Mouse (Mus musculus): ENCODE results near the gene C1qtnf5. TPM values are rescaled to one million over a fixed set of nuclear protein-coding genes. Genes with fewer than 3 reads are reported as not detected.

C1qtnf5 gene
- polyA plus RNA-seq, 1 experiment from 2014 or later: 1.8 TPM

DNA sequence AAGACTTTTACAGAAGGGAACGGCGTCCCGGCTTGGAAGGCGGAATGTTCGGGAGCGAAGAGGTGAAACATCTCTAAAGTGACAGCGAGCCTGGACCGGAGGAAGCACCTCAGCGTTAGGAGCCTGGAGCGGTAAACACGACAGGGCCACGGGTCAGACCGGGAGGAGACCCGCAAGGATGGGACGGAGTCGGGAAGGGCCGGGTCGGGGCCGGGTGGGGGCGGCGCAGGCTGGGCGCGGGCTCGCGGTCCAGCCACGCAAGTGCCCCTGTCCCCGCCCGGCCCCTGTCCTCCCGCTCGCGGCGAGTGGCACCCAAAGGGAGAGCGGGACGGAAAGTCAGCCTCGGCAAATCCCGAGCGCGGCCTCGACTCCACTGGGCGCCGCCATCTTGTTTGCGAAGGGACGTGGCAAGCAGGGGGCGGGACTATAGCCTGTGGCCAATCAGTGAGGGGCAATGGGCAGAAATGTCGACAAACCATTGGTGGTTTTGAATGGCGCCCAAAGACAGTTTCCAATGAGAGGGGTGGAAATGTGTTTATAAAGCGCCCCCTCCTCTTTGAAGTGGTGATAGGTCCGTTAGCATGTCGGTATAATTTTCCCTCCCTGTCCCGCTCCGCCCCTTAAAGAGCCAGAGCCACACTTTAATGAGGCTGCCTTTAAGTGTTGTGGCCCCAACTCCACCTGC is 6.2 kb downstream of the C1qtnf5 start, which contains the start of the genes Gm49380 and Rnf26:
TSS of gene Gm49380 (minus strand) at position 396 of the 685 bp plus-strand sequence.
TSS of gene Rnf26 (minus strand) at position 413 of the 685 bp plus-strand sequence.
- ATAC-seq (ENCODE audit: low FRiP score): peak; percentile 97
- H3K27ac ChIP-seq: peak within 1 kb of the TSS; percentile 57; the same call in 1 of the 2 replicates
- H3K9ac ChIP-seq: peak within 1 kb of the TSS; percentile 84

DNA sequence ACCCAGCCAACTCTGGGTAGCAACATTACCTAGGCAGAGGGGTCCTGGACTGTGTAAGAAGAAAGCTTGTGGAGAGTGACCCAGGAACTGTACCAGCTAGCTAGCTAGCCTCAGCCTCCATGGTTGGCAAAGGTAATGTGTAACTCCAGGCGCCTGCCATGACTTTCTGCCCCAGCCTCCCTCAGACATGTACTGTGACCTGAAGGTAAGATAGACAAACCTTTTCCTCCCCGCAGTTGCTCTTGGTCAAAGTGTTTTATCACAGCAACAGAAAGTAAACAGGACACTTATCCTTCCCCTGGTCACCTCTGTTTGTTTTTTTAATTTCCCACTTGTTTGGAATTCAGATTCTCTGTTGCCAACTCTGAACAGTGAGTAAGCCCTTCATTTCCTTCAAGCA is 7.4 kb downstream of the C1qtnf5 start:
- 94% methylated on average over 2 of the region's 2 CpGs for WGBS
- Histone ChIP-seq H3K4me2 (replicated peaks) (no peak overlapping the region), H3K27me3 (no peaks in the 10 kb centered on the region), H3K36me3 (no peaks in the 10 kb centered on the region), H3K27ac (no peak overlapping the region), H3K4me1 (peaks cover 20% of the 10 kb centered on the region), H3K4me3 (no peak overlapping the region), H3K9me3 (replicated peaks) (no peaks in the 10 kb centered on the region), H3K9ac (no peak overlapping the region)
- no peak for ATAC-seq (ENCODE audit: low FRiP score)

More for the DNA sequence above, 6.2 kb downstream of the C1qtnf5 start, which contains the start of the genes Gm49380 and Rnf26:
- WGBS: under 1% methylated on average over 45 of the region's 51 CpGs
- Histone ChIP-seq H3K4me3 (peak within 1 kb of the TSS; percentile 92), H3K4me1 (peaks cover 32% of the 10 kb centered on the region), H3K9me3 (replicated peaks) (no peaks in the 10 kb centered on the region), H3K27me3 (no peaks in the 10 kb centered on the region), H3K4me2 (replicated peaks) (peak within 1 kb of the TSS; percentile 58), H3K36me3 (no peaks in the 10 kb centered on the region; the same call in 1 of the 2 replicates)

GRCm38 (mm10) chr9:44115599-44115998 is 8.6 kb downstream of the C1qtnf5 start:
- Histone ChIP-seq H3K9me3 (replicated peaks) (no peaks in the 10 kb centered on the region), H3K4me3 (no peak overlapping the region), H3K36me3 (no peaks in the 10 kb centered on the region), H3K4me1 (peaks cover 9% of the 10 kb centered on the region), H3K4me2 (replicated peaks) (no peak overlapping the region), H3K27me3 (no peaks in the 10 kb centered on the region), H3K9ac (no peak overlapping the region), H3K27ac (no peak overlapping the region)
- no peak for ATAC-seq (ENCODE audit: low FRiP score)
- WGBS: 91% methylated on average over 9 of the region's 9 CpGs

GRCm38 (mm10) chr9:44116182-44116581 is 9.1 kb downstream of the C1qtnf5 start:
- Histone ChIP-seq H3K9ac (no peak overlapping the region), H3K4me1 (peaks cover 8% of the 10 kb centered on the region), H3K27ac (no peak overlapping the region), H3K9me3 (replicated peaks) (no peaks in the 10 kb centered on the region), H3K4me2 (replicated peaks) (no peak overlapping the region), H3K36me3 (no peaks in the 10 kb centered on the region), H3K4me3 (no peak overlapping the region), H3K27me3 (no peaks in the 10 kb centered on the region)
- whole genome bisulfite sequencing: 85% methylated on average over 4 of the region's 4 CpGs
- no peak for ATAC-seq (ENCODE audit: low FRiP score)

DNA sequence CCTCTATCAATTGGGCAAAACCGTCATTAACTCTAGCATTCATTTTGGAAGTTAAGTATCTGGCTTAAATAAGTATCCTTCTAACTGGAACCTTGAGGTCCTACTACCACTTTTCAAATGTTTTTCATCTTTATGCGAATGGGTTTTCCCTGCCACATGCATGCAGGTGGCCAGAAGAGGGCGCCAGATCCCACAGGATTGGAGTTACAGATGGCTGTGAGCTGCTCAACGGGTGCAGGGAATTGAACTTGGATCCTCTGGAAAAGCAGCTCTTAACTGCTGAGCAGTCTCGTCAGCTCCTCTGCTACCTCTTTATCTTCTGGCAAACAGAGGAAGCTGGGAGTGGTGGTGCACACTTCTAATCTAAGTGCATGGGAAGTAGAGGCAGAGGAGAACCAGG is 12.0 kb downstream of the C1qtnf5 start:
- Histone ChIP-seq H3K27ac (no peak overlapping the region), H3K4me1 (no peaks in the 10 kb centered on the region), H3K27me3 (no peaks in the 10 kb centered on the region), H3K9me3 (replicated peaks) (no peaks in the 10 kb centered on the region), H3K4me2 (replicated peaks) (no peak overlapping the region), H3K36me3 (no peaks in the 10 kb centered on the region), H3K4me3 (no peak overlapping the region), H3K9ac (no peak overlapping the region)
- ATAC-seq (ENCODE audit: low FRiP score): no peak
- WGBS: 50% methylated on average over 5 of the region's 5 CpGs

DNA sequence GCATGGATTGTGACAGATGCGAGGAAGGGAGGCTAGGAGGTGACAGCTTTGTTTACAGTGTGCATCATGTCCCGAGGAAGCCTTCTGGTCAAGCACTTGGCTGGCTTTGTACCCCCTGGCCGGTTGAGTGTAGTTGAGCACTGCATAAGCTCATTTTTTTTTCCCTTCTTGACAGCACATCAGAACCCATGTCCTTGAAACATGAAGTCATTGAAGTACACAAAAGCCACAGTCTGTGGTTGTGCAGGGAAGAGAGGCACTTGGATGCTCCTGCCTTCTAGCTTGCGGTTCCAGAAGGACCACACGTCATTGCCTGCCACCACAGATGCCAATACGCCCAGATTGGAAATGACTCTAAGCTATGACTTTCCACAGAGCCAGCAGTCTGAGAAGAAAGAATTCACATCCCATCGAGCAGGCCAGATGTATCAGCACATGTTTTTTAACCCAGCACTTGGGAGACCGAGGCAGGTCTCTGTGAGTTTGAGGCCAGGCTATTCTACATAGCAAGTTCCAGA is 13.0 kb downstream of the C1qtnf5 start:
- H3K27ac ChIP-seq: no peak overlapping the region
- H3K4me1 ChIP-seq: no peaks in the 10 kb centered on the region
- H3K27me3 ChIP-seq: no peaks in the 10 kb centered on the region
- no peak overlapping the region for H3K4me2 ChIP-seq (replicated peaks)
- H3K4me3 ChIP-seq: no peak overlapping the region
- no peaks in the 10 kb centered on the region for H3K36me3 ChIP-seq
- no peak overlapping the region for H3K9ac ChIP-seq
- WGBS: 82% methylated on average over 8 of the region's 8 CpGs
- no peak for ATAC-seq (ENCODE audit: low FRiP score)
- H3K9me3 ChIP-seq (replicated peaks): no peaks in the 10 kb centered on the region

DNA sequence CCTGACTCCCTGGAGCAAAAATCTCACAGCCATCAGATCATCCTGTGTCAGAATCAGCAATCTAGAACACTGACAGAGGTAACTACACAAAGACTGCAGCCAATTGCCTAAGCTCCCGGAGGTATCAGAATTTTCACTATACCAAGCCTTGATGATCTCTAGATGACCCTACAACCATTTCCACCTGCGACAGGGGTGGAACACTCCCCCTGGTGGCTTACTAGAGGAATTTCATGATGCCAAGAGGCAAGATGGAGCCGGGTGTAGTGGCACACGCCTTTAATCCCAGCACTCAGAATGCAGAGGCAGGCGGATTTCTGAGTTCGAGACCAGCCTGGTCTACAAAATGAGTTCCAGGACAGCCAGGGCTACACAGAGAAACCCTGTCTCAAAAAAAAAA is 17.3 kb downstream of the C1qtnf5 start:
- ATAC-seq (ENCODE audit: low FRiP score): no peak
- H3K36me3 ChIP-seq: no peaks in the 10 kb centered on the region
- H3K4me1 ChIP-seq: no peaks in the 10 kb centered on the region
- H3K4me2 ChIP-seq (replicated peaks): no peak overlapping the region
- peaks cover 9% of the 10 kb centered on the region for H3K27me3 ChIP-seq
- WGBS: 67% methylated on average over 6 of the region's 6 CpGs
- H3K9me3 ChIP-seq (replicated peaks): no peaks in the 10 kb centered on the region
- H3K4me3 ChIP-seq: no peak overlapping the region
- H3K9ac ChIP-seq: no peak overlapping the region
- no peak overlapping the region for H3K27ac ChIP-seq

DNA sequence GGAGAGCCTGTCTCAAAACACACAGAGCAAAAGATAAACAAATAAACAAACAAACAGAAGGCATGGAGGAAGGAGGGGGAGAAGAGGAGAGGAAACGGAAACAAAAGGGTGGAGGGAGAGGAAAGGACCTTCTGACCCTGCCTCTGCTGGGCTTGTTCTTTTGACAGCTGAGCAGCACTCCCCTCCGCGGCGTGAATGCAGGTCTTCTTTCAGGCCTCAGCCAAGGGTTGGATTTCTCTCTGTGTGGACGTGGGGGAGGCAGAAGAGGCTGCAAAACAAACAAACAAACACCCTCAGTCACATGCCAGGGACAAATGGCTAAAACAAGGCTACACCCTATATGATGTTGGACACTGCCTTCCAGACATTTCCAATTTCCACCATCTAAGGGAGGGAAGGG is 18.0 kb downstream of the C1qtnf5 start:
- no peak overlapping the region for H3K4me2 ChIP-seq (replicated peaks)
- H3K4me1 ChIP-seq: peaks cover 5% of the 10 kb centered on the region
- H3K9ac ChIP-seq: no peak overlapping the region
- no peak overlapping the region for H3K27ac ChIP-seq
- no peak overlapping the region for H3K4me3 ChIP-seq
- no peak for ATAC-seq (ENCODE audit: low FRiP score)
- H3K27me3 ChIP-seq: peaks cover 15% of the 10 kb centered on the region
- H3K9me3 ChIP-seq (replicated peaks): no peaks in the 10 kb centered on the region
- no peaks in the 10 kb centered on the region for H3K36me3 ChIP-seq
- 28% methylated on average over 5 of the region's 5 CpGs for WGBS

- no peak overlapping the region for H3K4me3 ChIP-seq
- peaks cover 15% of the 10 kb centered on the region for H3K27me3 ChIP-seq
- no peaks in the 10 kb centered on the region for H3K36me3 ChIP-seq
- ATAC-seq (ENCODE audit: low FRiP score): 0 out of 2 replicates have a peak, but pooled peaks have one; percentile 43
- H3K9ac ChIP-seq: no peak overlapping the region
- H3K4me2 ChIP-seq (replicated peaks): peak overlapping the region; percentile 11; the same call in 1 of the 2 replicates
- H3K4me1 ChIP-seq: peaks cover 13% of the 10 kb centered on the region
- WGBS: 32% methylated on average over 18 of the region's 18 CpGs
- no peak overlapping the region for H3K27ac ChIP-seq
- no peaks in the 10 kb centered on the region for H3K9me3 ChIP-seq (replicated peaks)
Measured at GRCm38 (mm10) chr9:44125546-44126428, 18.7 kb downstream of the C1qtnf5 start.

- ATAC-seq (ENCODE audit: low FRiP score): no peak
- Histone ChIP-seq H3K27ac (no peak overlapping the region), H3K4me3 (no peak overlapping the region), H3K36me3 (no peaks in the 10 kb centered on the region), H3K9ac (no peak overlapping the region), H3K4me2 (replicated peaks) (no peak overlapping the region), H3K4me1 (peaks cover 18% of the 10 kb centered on the region), H3K9me3 (replicated peaks) (no peaks in the 10 kb centered on the region), H3K27me3 (peaks cover 24% of the 10 kb centered on the region)
- 88% methylated on average over 3 of the region's 3 CpGs for WGBS
Measured at GRCm38 (mm10) chr9:44126746-44127145, 19.7 kb downstream of the C1qtnf5 start.

- H3K9me3 ChIP-seq (replicated peaks): no peaks in the 10 kb centered on the region
- H3K9ac ChIP-seq: no peak overlapping the region
- no peaks in the 10 kb centered on the region for H3K36me3 ChIP-seq
- H3K4me1 ChIP-seq: peaks cover 18% of the 10 kb centered on the region
- H3K4me2 ChIP-seq (replicated peaks): no peak overlapping the region
- no peak overlapping the region for H3K4me3 ChIP-seq
- no peak overlapping the region for H3K27ac ChIP-seq
- 75% methylated on average over 3 of the region's 3 CpGs for WGBS
- no peak for ATAC-seq (ENCODE audit: low FRiP score)
- peaks cover 27% of the 10 kb centered on the region for H3K27me3 ChIP-seq
Measured at GRCm38 (mm10) chr9:44127351-44127801, 20.3 kb downstream of the C1qtnf5 start.

DNA sequence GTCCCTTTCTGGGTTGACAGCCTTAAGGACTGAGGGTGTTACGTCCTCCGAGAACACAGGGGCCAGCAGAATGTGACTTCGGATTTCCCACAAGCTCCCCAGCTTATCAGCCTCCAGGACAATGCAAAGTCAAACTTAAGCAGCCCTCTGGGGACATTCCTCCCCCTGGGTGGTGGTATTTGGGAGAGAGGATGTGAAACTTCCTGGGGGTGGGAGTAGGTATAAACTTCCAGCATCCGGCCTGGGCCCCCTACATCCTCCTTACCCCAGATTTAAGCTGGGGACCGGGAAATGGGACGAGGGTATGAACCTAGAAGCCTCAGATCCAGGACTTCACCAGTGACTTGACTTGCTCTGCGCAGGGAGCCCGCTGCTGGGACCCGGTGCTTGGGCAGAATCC is 22.6 kb downstream of the C1qtnf5 start:
- peaks cover 46% of the 10 kb centered on the region for H3K27me3 ChIP-seq
- no peak for ATAC-seq (ENCODE audit: low FRiP score)
- no peaks in the 10 kb centered on the region for H3K36me3 ChIP-seq
- H3K4me3 ChIP-seq: peak overlapping the region; percentile 29
- peak overlapping the region; percentile 65 for H3K4me2 ChIP-seq (replicated peaks)
- H3K27ac ChIP-seq: peak overlapping the region; percentile 30; the same call in 1 of the 2 replicates
- 6% methylated on average over 9 of the region's 9 CpGs for WGBS
- H3K4me1 ChIP-seq: peaks cover 26% of the 10 kb centered on the region
- H3K9me3 ChIP-seq (replicated peaks): no peaks in the 10 kb centered on the region
- peak overlapping the region; percentile 46 for H3K9ac ChIP-seq
